In the genomic region with DNA sequence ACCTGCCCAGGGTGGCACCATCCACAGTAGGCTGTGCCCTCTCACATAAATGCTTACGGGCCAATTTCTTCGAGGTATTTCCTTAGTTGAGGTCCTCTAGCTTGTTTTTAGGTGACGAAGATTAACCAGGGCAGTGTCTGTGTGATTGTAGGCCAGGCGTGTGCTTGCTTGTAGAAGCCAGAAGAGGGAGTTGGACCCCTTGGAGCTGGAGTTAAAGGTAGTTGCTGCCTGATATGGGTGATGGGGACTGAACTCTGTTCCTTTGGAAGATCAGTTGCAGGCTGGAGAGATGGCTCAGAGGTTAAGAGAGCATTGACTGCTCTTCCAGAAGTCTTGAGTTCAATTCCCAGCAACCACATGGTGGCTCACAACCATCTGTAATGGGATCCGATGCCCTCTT, we compare ENCODE assay signal across 8 mouse cellular contexts. TPM values are rescaled to one million over a fixed set of nuclear protein-coding genes. Genes with fewer than 3 reads are reported as not detected.
DNase-seq lines count a peak whose midpoint lies in the region; ATAC-seq and TF ChIP-seq lines count a peak whose summit lies in the region.

No protein-coding gene starts in this region.

- H3K9ac ChIP-seq in kidney, embryonic 15.5 days: peak overlapping the region; percentile 65; the same call in 1 of the 2 replicates
- no peak overlapping the region; the same call in 1 of the 2 replicates for H3K9ac ChIP-seq in midbrain, embryonic 15.5 days

- no peak for TF ChIP-seq CTCF in cortical plate, adult 2 months (IDR thresholded peaks at IDR 0.05; ENCODE audit: extremely low read depth, insufficient read depth, low read length)

- 88% methylated on average over 5 of the region's 5 CpGs for WGBS in kidney, embryonic 15.5 days
- whole genome bisulfite sequencing in midbrain, embryonic 15.5 days: 87% methylated on average over 5 of the region's 5 CpGs

- ATAC-seq in kidney, embryonic 15.5 days (replicated peaks; ENCODE audit: low FRiP score): no peak
- ATAC-seq in midbrain, embryonic 15.5 days (replicated peaks): no peak
- no peak for ATAC-seq in monocyte, adult 5-6 weeks (replicated peaks; ENCODE audit: insufficient number of reproducible peaks, low FRiP score, low TSS enrichment, poor library complexity, severe bottlenecking)

- no peak overlapping the region for H3K27ac ChIP-seq in kidney, embryonic 15.5 days
- no peak overlapping the region for H3K27ac ChIP-seq in cortical plate, adult 2 months (ENCODE audit: insufficient read depth, low read length)
- H3K27ac ChIP-seq in midbrain, embryonic 15.5 days: no peak overlapping the region

- peaks cover 22% of the 10 kb centered on the region for H3K4me1 ChIP-seq in kidney, embryonic 15.5 days
- peaks cover 3% of the 10 kb centered on the region for H3K4me1 ChIP-seq in cortical plate, adult 2 months (ENCODE audit: control insufficient read depth, insufficient read depth, low read length)
- H3K4me1 ChIP-seq in midbrain, embryonic 15.5 days: peaks cover 29% of the 10 kb centered on the region

- DNase-seq in kidney, adult 9 months: no peak
- peak; percentile 31 for DNase-seq in induced T-regulatory cell, adult 2 months (ENCODE audit: low read depth)
- no peak for DNase-seq in cerebellum, adult 11-12 months
- no peak for DNase-seq in layer of hippocampus, adult 11-12 months (ENCODE audit: low spot score)

- peaks cover 40% of the 10 kb centered on the region for H3K36me3 ChIP-seq in kidney, embryonic 15.5 days
- H3K36me3 ChIP-seq in midbrain, embryonic 15.5 days (replicated peaks): peaks cover 7% of the 10 kb centered on the region

- H3K9me3 ChIP-seq in kidney, embryonic 15.5 days (replicated peaks): no peaks in the 10 kb centered on the region
- H3K9me3 ChIP-seq in midbrain, embryonic 15.5 days: no peaks in the 10 kb centered on the region

- peak overlapping the region; percentile 72 for H3K4me2 ChIP-seq in kidney, embryonic 15.5 days
- peak overlapping the region; percentile 77 for H3K4me2 ChIP-seq in midbrain, embryonic 15.5 days

- no peak for TF ChIP-seq POLR2A in cortical plate, adult 2 months (IDR thresholded peaks at IDR 0.05; ENCODE audit: extremely low read depth, insufficient read depth, low read length)

- H3K4me3 ChIP-seq in kidney, embryonic 15.5 days (replicated peaks): peak overlapping the region; percentile 59
- H3K4me3 ChIP-seq in cortical plate, adult 2 months (ENCODE audit: insufficient read depth, low read length): peak overlapping the region; percentile 87; the same call in 1 of the 2 replicates
- H3K4me3 ChIP-seq in midbrain, embryonic 15.5 days: peak overlapping the region; percentile 56

- no peaks in the 10 kb centered on the region for H3K27me3 ChIP-seq in kidney, embryonic 15.5 days
- H3K27me3 ChIP-seq in midbrain, embryonic 15.5 days (replicated peaks): no peaks in the 10 kb centered on the region

RNA-seq across cellular contexts. Expression of a gene that starts 1.1 kb away (rescaled TPM):
- 32.5 and 36.0 TPM in 2 replicates for polyA plus RNA-seq in kidney, embryonic 15.5 days (2015; fragmentation: Nextera tagmentation; extraction: Ambion mirVana)
- 17.7 and 22.5 TPM in 2 replicates for polyA plus RNA-seq in cortical plate, adult 2 months (2012; rRNA removed)
- polyA plus RNA-seq in midbrain, embryonic 15.5 days (2015; fragmentation: Nextera tagmentation; extraction: Ambion mirVana): 16.9 and 19.0 TPM in 2 replicates
- 10.1 to 13.9 TPM (median 11.1 TPM) in 3 replicates for total RNA-seq in monocyte, adult 5-6 weeks (2017)

RNA-seq across cellular contexts. Expression of a gene that starts 24.2 kb away (rescaled TPM):
- 418 and 431 TPM in 2 replicates for polyA plus RNA-seq in kidney, embryonic 15.5 days (2015; fragmentation: Nextera tagmentation; extraction: Ambion mirVana)
- polyA plus RNA-seq in cortical plate, adult 2 months (2012; rRNA removed): 172 and 180 TPM in 2 replicates
- polyA plus RNA-seq in midbrain, embryonic 15.5 days (2015; fragmentation: Nextera tagmentation; extraction: Ambion mirVana): 354 and 380 TPM in 2 replicates
- total RNA-seq in monocyte, adult 5-6 weeks (2017): 122 to 186 TPM (median 164 TPM) in 3 replicates

RNA-seq across cellular contexts. Expression of a gene that starts 24.7 kb away (rescaled TPM):
- 146 and 150 TPM in 2 replicates for polyA plus RNA-seq in kidney, embryonic 15.5 days (2015; fragmentation: Nextera tagmentation; extraction: Ambion mirVana)
- polyA plus RNA-seq in cortical plate, adult 2 months (2012; rRNA removed): 30.6 and 31.7 TPM in 2 replicates
- 22.2 and 28.1 TPM in 2 replicates for polyA plus RNA-seq in midbrain, embryonic 15.5 days (2015; fragmentation: Nextera tagmentation; extraction: Ambion mirVana)
- 202 to 246 TPM (median 207 TPM) in 3 replicates for total RNA-seq in monocyte, adult 5-6 weeks (2017)

RNA-seq across cellular contexts. Expression of a gene that starts 34.9 kb away (rescaled TPM):
- 35.0 and 40.7 TPM in 2 replicates for polyA plus RNA-seq in kidney, embryonic 15.5 days (2015; fragmentation: Nextera tagmentation; extraction: Ambion mirVana)
- 10.7 and 11.0 TPM in 2 replicates for polyA plus RNA-seq in cortical plate, adult 2 months (2012; rRNA removed)
- 20.2 and 24.2 TPM in 2 replicates for polyA plus RNA-seq in midbrain, embryonic 15.5 days (2015; fragmentation: Nextera tagmentation; extraction: Ambion mirVana)
- 6.6 to 20.9 TPM (median 13.2 TPM) in 3 replicates for total RNA-seq in monocyte, adult 5-6 weeks (2017)

RNA-seq across cellular contexts. Expression of a gene that starts 48.4 kb away (rescaled TPM):
- 116 and 130 TPM in 2 replicates for polyA plus RNA-seq in kidney, embryonic 15.5 days (2015; fragmentation: Nextera tagmentation; extraction: Ambion mirVana)
- 73.6 and 83.5 TPM in 2 replicates for polyA plus RNA-seq in cortical plate, adult 2 months (2012; rRNA removed)
- 137 and 141 TPM in 2 replicates for polyA plus RNA-seq in midbrain, embryonic 15.5 days (2015; fragmentation: Nextera tagmentation; extraction: Ambion mirVana)
- 51.8 to 77.7 TPM (median 56.1 TPM) in 3 replicates for total RNA-seq in monocyte, adult 5-6 weeks (2017)
